Mouse (Mus musculus) olfactory bulb, adult 2 months (tissue): Measurements from ENCODE around the gene Wdr72. TPM values are rescaled to one million over a fixed set of nuclear protein-coding genes. Genes with fewer than 3 reads are reported as not detected.

Source experiments
- H3K27ac ChIP-seq: fragments of 200-500 bp; 2 replicates; pipeline ENCODE4 v1.5.1; 2012; ENCODE audit warnings: low read depth, low read length; ENCODE audit not compliant: insufficient read depth
- H3K4me1 ChIP-seq: fragments of 200-500 bp; 2 replicates; pipeline ENCODE4 v1.6.1; 2012; ENCODE audit warnings: low read length; ENCODE audit not compliant: control insufficient read depth, insufficient read depth
- H3K4me3 ChIP-seq: fragments of 200-500 bp; 2 replicates; pipeline ENCODE4 v1.5.1; 2012; ENCODE audit warnings: mild to moderate bottlenecking, low read depth, low read length, moderate library complexity; ENCODE audit not compliant: insufficient read depth
- CTCF ChIP-seq: fragments of 200-500 bp; IDR thresholded peaks from 2 replicates; pipeline ENCODE4 v1.5.1; 2012; ENCODE audit warnings: low read depth, mild to moderate bottlenecking, low read length, moderate library complexity; ENCODE audit not compliant: insufficient read depth
- POLR2A ChIP-seq: fragments of 200-500 bp; IDR thresholded peaks from 2 replicates; pipeline ENCODE4 v1.6.1; 2012; ENCODE audit warnings: mild to moderate bottlenecking, low read depth, low read length, moderate library complexity; ENCODE audit not compliant: insufficient read depth
- WGBS: fragments of 180-500 bp; shearing (Covaris S2); methylation state at CpG from one replicate; pipeline ENCODE4 v1.1.7; 2018; 5-methylcytosine and 5-hydroxymethylcytosine counted together
- polyA plus RNA-seq: library from polyadenylated mRNA; stranded (reverse); fragments of >200 nt; gene quantifications from 2 replicates; pipeline ENCODE4 v1.2.4, GENCODE M21; 2012; ENCODE audit warnings: low replicate concordance; ENCODE audit not compliant: missing spikeins, insufficient read depth, insufficient read length

Gene Wdr72
- polyA plus RNA-seq, 1 experiment, result not detected

DNA sequence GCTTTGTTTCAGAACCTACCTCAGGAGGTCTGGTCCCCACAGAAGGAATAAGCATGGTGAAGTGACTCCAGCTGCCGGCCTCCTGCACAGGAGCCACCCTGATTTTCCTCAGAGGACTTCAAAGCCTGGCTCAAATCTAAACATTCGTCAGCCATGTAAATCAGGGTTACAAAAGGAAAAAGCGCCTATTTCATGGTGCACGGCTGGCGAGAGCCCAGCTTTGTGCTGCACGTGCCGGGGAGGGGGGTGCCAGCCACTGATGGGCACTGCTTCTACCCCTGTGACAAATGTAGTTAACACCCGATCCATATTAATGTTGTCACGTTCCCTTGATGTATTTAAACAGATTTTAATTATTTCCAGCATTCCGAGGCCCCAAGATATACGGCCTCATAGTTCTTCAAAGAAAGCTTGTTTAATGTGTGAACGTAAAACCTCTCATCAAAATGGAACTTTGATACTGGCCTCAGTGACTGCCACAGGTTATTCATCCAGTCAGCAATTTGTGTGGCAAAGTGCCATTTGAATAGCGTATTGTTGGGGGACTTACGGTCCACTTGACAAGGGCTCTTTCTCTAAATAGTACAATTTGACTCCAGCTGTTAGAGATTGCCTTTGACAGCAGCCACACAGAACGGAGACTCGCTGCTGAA lies 76.7 kb downstream of the Wdr72 start:
- 27% methylated on average over 16 of the region's 16 CpGs for WGBS
- H3K4me3 ChIP-seq, result no peak overlapping the region
- H3K27ac ChIP-seq, result no peak overlapping the region
- H3K4me1 ChIP-seq, result peaks cover 3% of the 10 kb centered on the region; the same call in 1 of the 2 replicates
- TF ChIP-seq POLR2A (no peak), CTCF (no peak)

DNA sequence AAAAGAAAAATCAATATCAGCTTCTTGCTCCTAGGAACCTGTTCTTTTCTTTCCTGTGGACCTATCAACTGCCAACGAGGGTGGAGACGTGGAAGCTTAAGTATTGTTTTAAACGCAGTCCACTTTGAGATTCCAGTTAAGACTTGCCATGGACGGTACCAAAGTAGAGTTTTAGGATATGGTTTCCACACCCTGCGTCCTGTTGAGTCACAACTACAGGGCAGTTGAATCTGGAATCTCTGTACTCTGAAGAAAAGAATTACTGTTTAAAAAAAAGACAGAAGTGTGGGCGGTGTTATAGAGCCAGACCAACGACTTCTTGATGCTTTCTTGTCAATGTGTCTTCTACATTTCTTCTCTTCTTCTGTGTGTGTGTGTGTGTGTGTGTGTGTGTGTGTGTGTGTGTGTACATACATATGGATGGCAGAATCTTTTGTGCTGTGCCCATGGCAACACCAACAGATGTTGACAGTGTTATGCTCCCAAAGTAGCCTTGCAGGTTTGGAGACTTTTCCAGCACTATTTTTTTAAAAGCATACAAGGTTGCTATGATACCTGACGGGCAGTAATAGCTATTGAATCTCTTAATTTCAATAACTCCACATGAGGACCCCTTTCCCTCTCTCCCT lies 77.4 kb downstream of the Wdr72 start:
- Histone ChIP-seq H3K4me3 (no peak overlapping the region), H3K27ac (no peak overlapping the region), H3K4me1 (peaks cover 3% of the 10 kb centered on the region; the same call in 1 of the 2 replicates)
- WGBS, result 33% methylated on average over 8 of the region's 8 CpGs
- TF ChIP-seq POLR2A, result no peak
- no peak for TF ChIP-seq CTCF

DNA sequence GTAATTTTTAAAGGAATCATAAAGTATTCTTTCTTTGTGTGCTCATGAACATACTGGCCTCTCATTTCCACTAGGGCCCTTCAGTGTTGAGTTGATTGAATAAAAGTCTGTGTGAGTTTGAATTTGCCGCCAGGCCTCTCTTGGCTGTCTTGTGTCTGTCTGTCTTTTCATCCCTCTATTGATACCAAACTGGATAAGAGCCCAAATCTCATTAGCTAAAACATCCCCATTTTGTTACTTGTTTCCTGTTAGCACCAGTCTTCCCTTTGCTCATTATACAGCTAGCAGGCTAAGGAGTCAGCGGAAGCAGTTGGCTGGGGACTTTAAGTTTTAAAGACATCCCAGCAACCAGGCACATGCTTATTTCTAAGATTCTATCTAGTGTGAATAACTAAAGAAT lies 84.7 kb downstream of the Wdr72 start:
- no peak overlapping the region for H3K4me3 ChIP-seq
- H3K4me1 ChIP-seq, result no peaks in the 10 kb centered on the region
- no peak overlapping the region for H3K27ac ChIP-seq
- TF ChIP-seq CTCF (no peak), POLR2A (no peak)
- WGBS, result 84% methylated on average over 2 of the region's 2 CpGs

DNA sequence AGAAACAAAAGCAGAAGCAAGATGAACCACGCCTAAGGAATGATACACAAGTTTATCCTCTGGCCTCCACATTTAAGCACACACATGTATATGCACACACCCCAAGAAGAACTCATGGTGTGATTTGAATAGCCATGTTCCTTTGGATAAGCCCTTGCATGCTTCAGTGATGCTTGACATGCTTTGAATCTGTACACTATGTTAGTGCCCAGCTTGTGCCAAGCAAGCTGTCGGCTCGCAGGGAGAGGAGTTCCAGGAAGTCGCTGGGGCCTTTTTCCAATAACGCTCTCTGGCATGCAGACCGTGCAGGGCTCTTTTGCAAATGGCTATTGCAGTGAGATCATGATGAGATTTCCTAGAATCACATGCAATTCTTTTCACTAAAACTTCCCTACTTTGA lies 118.1 kb downstream of the Wdr72 start:
- Histone ChIP-seq H3K4me1 (no peaks in the 10 kb centered on the region), H3K4me3 (no peak overlapping the region), H3K27ac (no peak overlapping the region)
- WGBS, result 54% methylated on average over 6 of the region's 6 CpGs
- no peak for TF ChIP-seq POLR2A
- no peak for TF ChIP-seq CTCF

DNA sequence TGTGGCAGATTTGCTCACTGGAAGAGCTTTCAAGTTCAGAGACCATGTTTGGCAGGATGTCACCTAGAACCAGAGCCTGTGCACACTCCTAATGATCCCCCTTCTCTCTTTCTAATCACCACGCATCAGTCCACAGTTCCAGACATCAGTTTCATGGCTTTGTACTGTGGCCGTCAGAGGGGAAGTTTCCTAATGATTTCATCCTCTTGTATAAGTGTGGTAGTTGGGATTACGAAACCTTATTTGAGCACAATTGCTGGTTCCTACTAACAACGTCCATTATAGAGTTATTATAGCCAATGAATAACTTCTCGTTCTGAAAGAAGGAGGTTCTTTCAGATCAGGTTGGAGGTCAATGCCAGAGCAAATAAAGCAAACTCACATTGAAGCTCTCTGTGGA lies 131.1 kb downstream of the Wdr72 start:
- WGBS, result 44% methylated on average over 5 of the region's 5 CpGs
- no peaks in the 10 kb centered on the region for H3K4me1 ChIP-seq
- H3K27ac ChIP-seq, result no peak overlapping the region
- H3K4me3 ChIP-seq, result no peak overlapping the region
- TF ChIP-seq CTCF, result no peak
- TF ChIP-seq POLR2A, result no peak

DNA sequence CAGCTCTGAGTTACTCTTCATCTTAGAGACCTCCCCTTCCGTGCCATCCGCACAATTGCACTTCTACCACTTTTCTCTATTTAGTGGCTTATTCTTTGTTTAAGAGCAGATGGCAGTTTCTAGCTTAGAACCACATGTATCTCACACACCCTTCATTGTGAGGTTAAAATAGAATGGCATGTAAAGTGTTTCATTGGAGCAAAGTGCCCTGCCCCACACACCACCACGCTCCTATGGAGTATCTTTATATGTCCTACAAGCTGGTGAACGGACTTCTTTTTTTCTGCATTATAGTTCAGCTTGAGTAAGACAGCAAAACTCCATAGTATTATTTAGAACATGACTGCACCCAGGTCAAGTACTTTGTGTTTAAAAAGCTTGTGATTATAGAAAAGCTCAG lies 137.9 kb downstream of the Wdr72 start:
- WGBS, result 72% methylated on average over 4 of the region's 4 CpGs
- TF ChIP-seq CTCF, result no peak
- no peak for TF ChIP-seq POLR2A

DNA sequence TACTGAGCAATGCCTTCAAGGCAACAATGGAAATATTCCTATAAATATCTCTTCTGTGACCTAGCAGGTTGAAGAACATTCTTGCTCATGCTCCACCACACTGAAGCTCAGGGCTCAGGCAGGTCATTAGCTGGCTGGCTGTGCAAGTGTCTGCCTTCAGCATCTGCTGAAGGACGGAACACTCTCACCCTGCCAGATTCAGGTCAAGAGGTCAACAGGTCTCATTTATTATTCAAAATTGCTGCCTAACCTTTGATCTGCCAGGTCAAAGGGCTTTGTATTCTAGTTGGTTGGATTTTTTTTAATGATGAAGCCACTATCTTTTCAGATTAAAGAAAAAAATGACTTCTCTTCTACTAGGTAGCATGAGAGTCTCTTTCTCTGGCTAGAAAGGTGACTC lies 139.3 kb downstream of the Wdr72 start:
- no peak for TF ChIP-seq CTCF
- no peak for TF ChIP-seq POLR2A
- no peaks in the 10 kb centered on the region for H3K4me1 ChIP-seq
- 93% methylated on average over 1 of the region's 1 CpGs for WGBS
- no peak overlapping the region for H3K4me3 ChIP-seq
- no peak overlapping the region for H3K27ac ChIP-seq

More for the DNA sequence above, 137.9 kb downstream of the Wdr72 start:
- H3K4me1 ChIP-seq, result no peaks in the 10 kb centered on the region
- H3K4me3 ChIP-seq, result no peak overlapping the region
- no peak overlapping the region for H3K27ac ChIP-seq

DNA sequence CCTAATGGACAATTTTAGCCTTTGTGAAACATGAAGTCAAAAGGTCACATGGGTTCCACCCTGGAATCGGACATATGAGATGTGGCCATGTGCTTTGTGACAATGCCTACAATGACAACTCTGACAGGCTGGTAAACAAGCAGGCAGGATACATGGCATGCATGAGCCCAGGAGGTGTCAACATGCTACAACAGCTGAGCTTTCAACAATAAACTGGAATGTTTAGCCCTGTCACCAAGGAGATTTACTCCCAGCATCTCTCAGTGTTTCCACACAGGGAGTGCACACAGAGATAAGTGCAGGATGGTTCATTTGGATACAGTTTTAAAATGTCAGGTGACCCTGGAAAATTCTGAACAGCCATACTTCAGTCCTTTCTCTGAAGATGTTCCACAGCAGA lies 140.4 kb downstream of the Wdr72 start:
- Histone ChIP-seq H3K4me3 (no peak overlapping the region), H3K27ac (no peak overlapping the region), H3K4me1 (no peaks in the 10 kb centered on the region)
- TF ChIP-seq POLR2A (no peak), CTCF (no peak)
- 81% methylated on average over 1 of the region's 1 CpGs for WGBS

DNA sequence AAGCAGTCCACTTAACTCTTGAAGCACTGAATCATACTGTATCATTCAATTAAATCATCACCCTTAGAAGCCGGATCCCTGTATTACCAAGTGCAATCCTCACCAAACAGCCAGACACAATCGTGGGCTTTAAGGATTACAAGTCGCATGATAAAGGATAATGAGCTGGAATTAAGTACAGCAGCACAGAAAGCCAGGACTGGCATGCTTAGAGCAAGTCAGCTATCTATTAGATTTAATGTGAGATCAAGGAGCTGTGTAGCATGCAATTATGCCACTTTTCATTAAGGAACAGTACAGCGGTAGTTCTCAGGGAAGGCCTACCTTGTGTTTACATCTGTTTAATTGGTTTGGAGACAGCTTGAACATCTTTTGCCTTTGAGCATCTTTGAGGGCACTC lies 148.2 kb downstream of the Wdr72 start:
- 54% methylated on average over 4 of the region's 4 CpGs for WGBS
- H3K27ac ChIP-seq, result no peak overlapping the region
- H3K4me1 ChIP-seq, result no peaks in the 10 kb centered on the region
- no peak for TF ChIP-seq CTCF
- no peak for TF ChIP-seq POLR2A
- no peak overlapping the region for H3K4me3 ChIP-seq

DNA sequence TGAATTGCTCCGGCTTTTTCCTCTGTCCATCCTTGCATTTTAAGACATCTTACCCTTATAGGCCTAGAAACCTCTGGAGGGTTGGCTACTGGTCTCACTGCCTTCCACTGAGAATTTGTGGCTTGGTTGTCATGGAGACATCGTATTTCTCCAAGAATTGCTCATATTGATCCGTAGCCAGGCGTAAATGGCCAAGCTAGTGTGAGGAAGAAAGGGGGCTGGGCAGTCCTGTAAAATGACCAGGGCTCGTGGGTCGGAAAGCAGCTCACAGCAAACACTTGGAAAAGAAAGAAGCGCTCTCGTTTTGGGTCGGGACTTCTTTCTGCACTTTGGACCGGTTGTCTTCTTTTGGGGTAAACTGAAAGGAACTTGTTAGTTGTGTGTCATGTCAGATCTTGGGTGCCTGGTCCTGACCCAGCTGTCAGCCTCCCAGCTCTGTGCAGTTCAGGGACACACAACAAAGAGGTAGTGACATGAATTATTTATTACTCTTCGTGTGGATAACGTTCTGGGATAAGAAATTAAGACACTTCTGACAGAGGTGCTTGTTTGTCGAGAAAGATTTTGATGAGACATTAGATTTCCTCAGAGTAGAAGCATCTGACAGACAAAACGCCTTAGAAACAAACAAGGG lies 167.7 kb downstream of the Wdr72 start:
- Histone ChIP-seq H3K27ac (no peak overlapping the region), H3K4me3 (no peak overlapping the region), H3K4me1 (no peaks in the 10 kb centered on the region)
- 42% methylated on average over 14 of the region's 14 CpGs for WGBS
- no peak for TF ChIP-seq CTCF
- TF ChIP-seq POLR2A, result no peak
